Mouse (Mus musculus) frontal cortex, postnatal 36 days (tissue): Measurements from ENCODE around the gene Adra2c.

Source experiments
- DNase-seq, 2 experiments: peaks; one replicate each; pipeline ENCODE4 v3.0.0; 2022; ENCODE audit warnings: low spot score in 2 of 2

Adra2c gene

GRCm38 (mm10) chr5:35278019-35278418, at the start of gene Adra2c:
Gene Adra2c (plus strand): TSS chr5:35278319.
- DNase-seq = no peak

DNA sequence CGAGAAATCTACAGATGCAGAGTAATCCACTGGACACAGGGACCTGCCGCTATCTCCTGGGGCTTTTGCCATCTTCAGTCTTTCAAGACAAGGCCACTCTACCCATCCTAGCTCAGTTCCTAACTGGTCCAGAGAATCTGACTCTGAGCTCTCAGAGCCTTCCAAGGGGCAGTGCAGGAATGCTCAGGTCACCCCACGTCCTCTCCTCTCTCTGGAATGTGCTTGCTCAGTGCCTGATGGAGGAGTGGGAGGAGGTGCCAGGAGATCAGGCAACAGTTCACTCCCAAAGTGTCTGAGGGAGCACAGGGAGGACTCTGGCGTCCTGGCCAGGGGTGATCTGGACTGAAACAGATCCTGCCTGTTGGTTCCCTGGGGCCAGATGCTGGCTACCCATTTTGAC, 45.0 kb upstream of the Adra2c start:
- DNase-seq = no peak

- no peak for DNase-seq
Observed at GRCm38 (mm10) chr5:35237757-35238156, 40.4 kb upstream of the Adra2c start.

DNA sequence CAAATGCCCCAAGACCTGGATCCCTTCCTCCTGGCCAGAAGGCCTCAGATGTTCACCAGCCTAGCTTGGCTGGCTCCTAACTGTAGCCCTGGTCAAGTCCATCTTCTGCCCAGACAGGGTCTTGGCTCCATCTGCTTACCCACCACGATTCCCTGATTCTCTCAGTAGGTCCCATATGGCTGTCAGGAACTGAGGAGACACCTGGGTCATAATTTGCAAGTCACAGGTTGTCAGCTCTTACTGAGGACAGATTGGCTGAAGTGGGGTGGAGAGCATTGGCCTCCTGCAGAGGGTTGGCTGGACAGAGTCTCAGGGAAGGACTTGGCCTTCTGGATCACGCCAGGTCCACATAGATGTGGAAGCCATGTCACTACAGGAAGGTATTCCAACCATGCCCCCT, 39.5 kb upstream of the Adra2c start:
- no peak for DNase-seq

- no peak for DNase-seq
Observed at GRCm38 (mm10) chr5:35241556-35241955, 36.6 kb upstream of the Adra2c start.

DNA sequence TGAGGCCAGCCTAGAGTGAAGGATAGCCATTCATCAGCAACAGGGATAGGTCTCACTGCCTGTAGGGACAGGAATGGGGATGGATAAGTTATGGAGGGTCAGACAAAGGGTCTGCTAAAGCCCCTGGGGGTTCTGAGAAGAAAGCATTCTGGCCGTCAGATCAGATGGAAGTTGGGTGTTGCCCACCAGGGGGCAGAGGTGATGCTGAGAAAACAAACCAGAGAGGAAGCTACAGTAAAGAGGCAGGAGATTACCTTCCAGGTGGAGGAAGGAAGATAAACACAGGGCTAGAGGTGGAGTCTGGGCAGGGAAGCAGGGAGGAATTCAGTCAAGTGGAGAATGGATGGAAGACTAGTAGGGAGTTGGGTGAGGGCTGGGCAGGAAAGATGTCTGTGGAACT, 33.9 kb upstream of the Adra2c start:
- no peak for DNase-seq

- peak; percentile 38 to 39 for DNase-seq
Observed at GRCm38 (mm10) chr5:35245555-35246273, 32.4 kb upstream of the Adra2c start.

- DNase-seq = no peak
Observed at GRCm38 (mm10) chr5:35254964-35255716, 23.0 kb upstream of the Adra2c start.

DNA sequence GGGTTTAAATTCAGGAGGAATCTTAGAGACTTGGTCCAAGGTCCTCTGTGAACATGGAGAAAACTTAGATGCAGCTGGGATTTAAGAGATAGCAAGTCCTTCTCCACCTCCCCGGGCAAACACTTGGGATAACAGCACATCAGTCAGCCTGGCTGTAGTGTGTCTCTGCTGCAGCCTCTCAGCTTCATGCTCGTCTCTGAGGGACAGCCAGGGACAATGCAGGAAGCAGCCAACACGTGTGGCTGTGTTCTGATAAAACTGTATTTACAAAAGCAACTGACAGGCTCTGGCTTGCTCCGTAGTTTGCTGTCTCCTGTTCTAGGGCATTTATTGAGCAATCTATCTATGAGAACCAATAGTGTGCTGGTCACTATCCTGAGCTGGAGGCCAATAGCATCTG, 14.4 kb upstream of the Adra2c start:
- DNase-seq = no peak

DNA sequence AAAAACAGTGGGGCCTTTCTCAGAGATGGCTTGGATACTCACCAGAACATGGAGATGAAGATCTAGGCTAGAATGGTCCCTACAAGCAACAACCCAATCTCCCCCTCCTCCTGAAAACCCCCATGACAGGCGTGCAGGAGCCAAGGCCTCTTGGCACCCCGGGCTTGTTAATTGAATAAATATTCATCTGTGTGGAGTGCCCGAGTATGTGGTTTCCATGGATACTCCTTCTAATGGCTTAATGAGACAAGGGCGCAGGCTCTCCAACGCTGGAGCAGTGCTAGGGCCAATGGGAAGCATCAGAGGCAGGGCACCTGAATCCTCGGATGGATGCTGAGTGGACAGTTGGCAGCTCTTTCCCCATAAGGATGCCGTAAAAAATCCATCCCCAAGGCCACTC, 10.6 kb upstream of the Adra2c start:
- peak in 1 of 2 experiments; percentile 12 for DNase-seq

- no peak for DNase-seq
Observed at GRCm38 (mm10) chr5:35275356-35275755, 2.8 kb upstream of the Adra2c start.

GRCm38 (mm10) chr5:35278741-35279695, 899 bp downstream of the Adra2c start:
- peak; percentile 58 to 62 for DNase-seq

DNA sequence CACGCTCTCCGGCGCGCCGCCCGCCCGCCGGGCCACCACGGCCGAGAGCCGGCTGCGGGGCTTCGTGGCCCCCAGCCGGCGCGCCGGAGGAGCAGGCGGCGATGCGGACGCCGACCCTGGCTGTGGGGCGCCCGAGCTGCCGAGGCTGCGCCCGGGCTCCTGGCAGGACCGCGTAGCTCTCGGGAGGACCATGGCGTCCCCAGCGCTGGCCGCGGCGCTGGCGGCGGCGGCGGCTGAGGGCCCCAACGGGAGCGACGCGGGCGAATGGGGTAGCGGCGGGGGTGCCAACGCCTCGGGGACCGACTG, 1.5 kb downstream of the Adra2c start:
- no peak for DNase-seq

- DNase-seq = peak; percentile 33 to 53
Observed at GRCm38 (mm10) chr5:35280002-35280782, 2.1 kb downstream of the Adra2c start.

DNA sequence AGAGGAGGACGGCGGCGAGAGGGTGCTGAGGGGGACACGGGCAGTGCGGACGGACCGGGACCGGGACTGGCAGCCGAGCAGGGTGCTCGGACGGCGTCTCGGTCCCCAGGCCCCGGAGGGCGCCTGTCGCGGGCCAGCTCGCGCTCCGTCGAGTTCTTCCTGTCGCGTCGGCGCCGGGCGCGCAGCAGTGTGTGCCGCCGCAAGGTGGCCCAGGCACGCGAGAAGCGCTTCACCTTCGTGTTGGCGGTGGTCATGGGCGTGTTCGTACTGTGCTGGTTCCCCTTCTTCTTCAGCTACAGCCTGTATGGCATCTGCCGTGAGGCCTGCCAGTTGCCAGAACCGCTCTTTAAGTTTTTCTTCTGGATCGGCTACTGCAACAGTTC, 2.7 kb downstream of the Adra2c start:
- no peak for DNase-seq

DNA sequence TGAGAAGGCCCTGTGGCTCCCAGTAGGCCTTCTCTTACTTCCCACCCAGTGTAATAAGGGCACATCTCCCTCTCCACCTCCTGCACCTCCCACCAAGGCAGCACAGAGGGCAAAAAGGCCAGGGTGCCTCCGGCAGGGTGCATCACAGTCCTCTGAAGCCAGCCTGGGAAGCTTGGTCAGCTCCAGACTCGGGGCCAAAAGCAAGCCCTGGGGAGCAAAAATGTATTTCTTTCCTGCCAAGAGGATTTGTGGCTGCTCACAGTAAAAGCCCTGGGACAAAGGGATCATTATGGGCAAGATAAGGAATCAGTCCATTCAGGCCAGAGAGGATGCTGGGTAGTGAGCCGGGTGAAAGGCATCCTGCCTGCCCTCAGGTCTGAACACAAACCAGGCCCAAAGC, 7.2 kb downstream of the Adra2c start:
- DNase-seq = no peak

DNA sequence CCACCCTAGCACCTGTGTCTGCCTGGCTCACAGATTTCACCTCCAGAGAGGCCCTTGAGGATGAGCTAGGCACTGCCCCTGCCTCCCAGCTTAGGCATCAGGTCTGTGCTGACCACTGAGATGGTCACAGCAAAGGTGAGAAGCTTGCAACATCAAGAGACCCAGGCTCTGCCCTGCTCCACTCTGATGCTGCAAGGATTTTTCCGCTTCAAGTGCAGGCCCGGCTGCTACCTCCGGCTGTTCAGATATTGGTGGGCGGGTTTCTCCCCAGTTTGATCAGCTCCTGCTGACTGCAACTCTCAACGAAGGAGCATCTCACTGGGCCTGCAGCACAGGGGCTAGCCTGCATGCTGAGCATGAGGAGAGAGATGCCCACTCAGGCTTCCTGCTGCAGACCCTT, 8.1 kb downstream of the Adra2c start:
- DNase-seq = no peak

DNA sequence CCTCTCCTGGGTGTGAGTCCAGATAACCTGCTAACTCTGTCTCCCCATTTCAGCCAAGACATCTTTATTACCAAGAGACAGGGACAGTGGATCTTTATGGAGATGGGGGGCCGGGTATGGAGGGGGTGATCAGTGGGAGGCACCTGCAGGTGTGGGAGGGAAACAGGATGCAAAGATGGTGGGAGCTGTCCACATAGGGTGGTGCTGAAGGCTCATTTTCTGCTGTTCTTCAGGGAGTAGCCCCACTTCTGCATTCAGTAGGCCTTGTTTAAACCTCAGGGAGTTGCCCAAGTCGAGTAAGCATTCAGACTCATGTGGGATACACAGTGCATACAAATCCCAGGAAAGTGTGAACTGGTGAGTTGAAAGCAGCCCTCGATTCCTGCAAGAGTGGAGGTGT, 21.5 kb downstream of the Adra2c start:
- no peak for DNase-seq

DNA sequence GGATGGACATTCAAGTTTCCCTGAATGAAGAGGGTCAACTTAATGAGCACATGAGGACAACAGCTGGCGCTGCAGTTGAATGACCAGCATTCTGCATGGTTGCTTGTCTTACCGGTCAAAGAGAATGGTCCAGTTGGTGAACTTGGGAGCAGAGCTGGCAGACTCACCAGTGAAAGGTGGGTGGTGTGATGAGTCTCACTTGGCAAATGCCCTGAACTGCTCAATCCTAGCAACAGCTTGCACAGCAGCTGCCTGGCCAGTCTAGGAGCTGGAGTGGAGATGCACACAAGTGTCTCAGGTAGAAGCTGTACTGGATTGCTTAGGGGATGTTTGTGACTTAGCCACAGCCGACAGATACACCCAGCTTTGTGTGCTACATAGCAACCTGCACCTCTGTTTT, 26.1 kb downstream of the Adra2c start:
- DNase-seq = no peak

DNA sequence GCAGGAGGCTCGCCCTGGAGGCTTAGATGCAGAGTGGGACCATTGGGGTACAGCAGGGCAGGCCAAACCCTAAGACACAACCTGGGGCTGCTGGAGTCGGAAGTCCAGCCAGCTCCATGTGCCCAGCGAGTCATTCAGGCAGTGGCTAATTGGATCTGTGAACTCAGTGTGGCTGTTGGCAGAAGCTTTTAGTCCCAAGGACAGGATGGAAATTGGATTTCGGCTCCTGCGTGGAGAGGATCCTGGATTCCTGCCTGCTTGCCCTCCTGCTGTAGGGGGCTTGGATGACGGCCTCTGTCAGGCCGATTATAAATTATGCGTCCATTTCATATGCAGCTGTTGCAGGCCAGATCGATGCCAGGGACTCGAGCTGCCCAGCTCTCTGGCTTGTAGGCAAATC, 27.2 kb downstream of the Adra2c start:
- no peak for DNase-seq

DNA sequence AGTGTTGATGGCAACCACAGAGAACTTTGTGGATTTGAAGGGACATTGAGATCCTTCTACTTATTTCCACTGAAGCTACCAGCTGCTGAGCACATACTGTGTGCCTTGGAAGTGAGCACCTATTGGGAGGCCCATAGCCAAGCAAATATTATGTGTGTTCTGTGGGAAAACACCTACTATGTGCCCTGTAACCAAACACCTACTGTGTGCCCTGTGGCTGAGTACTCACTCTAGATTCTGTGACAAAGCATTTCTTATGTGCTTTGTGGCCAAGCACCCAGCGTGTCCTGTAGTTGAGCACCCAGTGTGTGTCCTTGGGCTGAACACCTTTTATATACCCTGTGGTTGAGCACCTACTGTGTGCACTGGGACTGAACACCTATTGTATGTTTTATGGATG, 28.6 kb downstream of the Adra2c start:
- no peak for DNase-seq

- no peak for DNase-seq
Observed at GRCm38 (mm10) chr5:35309853-35310252, 31.7 kb downstream of the Adra2c start.
